Mouse (Mus musculus) forebrain, embryonic 11.5 days (tissue): ENCODE data around the gene Map6d1. TPM values are rescaled to one million over a fixed set of nuclear protein-coding genes. Genes with fewer than 3 reads are reported as not detected.

Source experiments
- ATAC-seq: fragments of 200-750 bp; cut with Nextera tagmentation; replicated peaks from 2 replicates; pipeline ENCODE4 v1.8.0; 2017; ENCODE audit warnings: moderate TSS enrichment; ENCODE audit not compliant: low FRiP score
- DNase-seq: peaks from one replicate; pipeline ENCODE4 v3.0.0-alpha.2; 2017; ENCODE audit warnings: low spot score
- H3K27ac ChIP-seq: fragments of 300-500 bp; sonication (generic); 2 replicates; pipeline ENCODE4 v1.5.1; 2014; ENCODE audit warnings: low read depth, low read length
- H3K27me3 ChIP-seq: fragments of 300-500 bp; sonication (generic); 2 replicates; pipeline ENCODE4 v1.6.1; 2014; ENCODE audit warnings: mild to moderate bottlenecking, low read length, mixed read lengths; ENCODE audit not compliant: control insufficient read depth, insufficient read depth
- H3K36me3 ChIP-seq: fragments of 300-500 bp; sonication (generic); 2 replicates; pipeline ENCODE4 v1.6.1; 2014; ENCODE audit warnings: mild to moderate bottlenecking, low read length, moderate library complexity, mixed read lengths; ENCODE audit not compliant: control insufficient read depth, insufficient read depth
- H3K4me1 ChIP-seq: fragments of 300-500 bp; sonication (generic); replicated peaks from 2 replicates; pipeline ENCODE4 v1.6.1; 2014; ENCODE audit warnings: low read length, mixed read lengths; ENCODE audit not compliant: control insufficient read depth, insufficient read depth
- H3K4me2 ChIP-seq: fragments of 300-500 bp; sonication (generic); 2 replicates; pipeline ENCODE4 v1.6.1; 2014; ENCODE audit warnings: low read depth, mild to moderate bottlenecking, low read length, moderate library complexity, mixed read lengths; ENCODE audit not compliant: severe bottlenecking
- H3K4me3 ChIP-seq: fragments of 300-500 bp; sonication (generic); 2 replicates; pipeline ENCODE4 v1.5.1; 2014; ENCODE audit warnings: low read depth, low read length
- H3K9ac ChIP-seq: fragments of 300-500 bp; sonication (generic); 2 replicates; pipeline ENCODE4 v1.6.1; 2014; ENCODE audit warnings: low read length
- H3K9me3 ChIP-seq: fragments of 300-500 bp; sonication (generic); 2 replicates; pipeline ENCODE4 v1.6.1; 2016; ENCODE audit warnings: low read length, mixed read lengths; ENCODE audit not compliant: control insufficient read depth
- WGBS: fragments of 180-500 bp; shearing (Covaris S2); extraction: QIAGEN DNeasy Blood & Tissue Kit; methylation state at CpG from one replicate; pipeline ENCODE4 v1.1.7; 2014; 5-methylcytosine and 5-hydroxymethylcytosine counted together
- polyA plus RNA-seq: library from polyadenylated mRNA; unstranded; fragments of >200 nt; fragmentation: Nextera tagmentation; extraction: Ambion mirVana; gene quantifications from 2 replicates; pipeline ENCODE4 v1.2.1, GENCODE M21; 2014

The Map6d1 gene
- 1.3 and 2.0 TPM in 2 replicates for polyA plus RNA-seq

DNA sequence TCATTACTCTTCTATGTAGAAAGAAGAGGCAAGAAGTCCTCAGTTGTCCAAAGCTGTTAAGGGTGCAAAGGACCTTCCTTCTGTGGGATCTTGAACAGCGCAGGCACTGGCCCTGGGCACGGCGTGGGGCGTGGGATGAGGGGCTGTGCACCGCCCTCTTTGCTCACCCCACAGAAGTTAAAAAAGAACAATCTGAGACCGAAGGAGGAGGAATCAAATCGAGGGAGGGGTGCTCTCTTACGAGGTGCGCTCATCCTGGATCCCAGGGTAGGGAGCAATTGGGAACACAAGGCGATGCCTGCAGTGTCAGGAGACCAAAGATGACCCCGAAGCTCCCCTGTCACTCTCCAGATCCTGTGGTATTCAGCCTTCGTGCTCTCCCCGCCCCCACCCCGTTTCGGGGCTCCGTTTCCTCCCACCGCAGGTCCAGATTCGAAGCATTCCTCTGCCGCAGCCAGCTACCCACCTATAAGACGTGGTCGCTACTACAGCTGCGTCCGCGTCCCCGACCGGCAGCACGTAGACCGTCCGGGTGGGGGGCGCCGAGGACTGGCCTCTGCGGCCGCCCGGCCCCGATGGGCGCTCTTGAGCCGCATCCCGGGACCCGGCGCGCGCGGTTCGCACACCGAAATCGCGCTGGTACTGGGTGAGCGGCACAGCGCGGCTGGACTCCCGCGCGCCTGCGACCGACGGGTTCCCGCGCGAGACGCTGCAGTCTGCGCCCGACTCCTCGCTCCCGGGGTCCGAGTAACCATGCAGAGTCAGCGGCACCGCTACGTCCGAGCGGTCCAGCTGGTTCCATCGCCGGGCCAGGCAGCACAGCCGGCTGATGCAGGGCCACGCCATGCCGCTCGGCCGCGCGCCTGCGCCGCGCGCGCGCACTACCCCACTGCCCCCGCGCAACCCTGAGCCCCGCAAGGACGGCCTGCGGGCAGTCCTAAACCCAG lies at the start of gene Map6d1:
Map6d1 (minus strand) TSS at position 891 of the 947 bp plus-strand sequence.
- Histone ChIP-seq H3K36me3 (no peaks in the 10 kb centered on the region), H3K9me3 (no peaks in the 10 kb centered on the region), H3K27me3 (no peaks in the 10 kb centered on the region), H3K4me1 (peaks cover 4% of the 10 kb centered on the region; the same call in 1 of the 2 replicates), H3K4me3 (peak within 1 kb of the TSS; percentile 68), H3K4me2 (peak within 1 kb of the TSS; percentile 86), H3K27ac (no peak within 1 kb of the TSS), H3K9ac (peak within 1 kb of the TSS; percentile 73)
- peak; percentile 81 for DNase-seq
- under 1% methylated on average over 90 of the region's 90 CpGs for WGBS
- peak; percentile 84 for ATAC-seq

DNA sequence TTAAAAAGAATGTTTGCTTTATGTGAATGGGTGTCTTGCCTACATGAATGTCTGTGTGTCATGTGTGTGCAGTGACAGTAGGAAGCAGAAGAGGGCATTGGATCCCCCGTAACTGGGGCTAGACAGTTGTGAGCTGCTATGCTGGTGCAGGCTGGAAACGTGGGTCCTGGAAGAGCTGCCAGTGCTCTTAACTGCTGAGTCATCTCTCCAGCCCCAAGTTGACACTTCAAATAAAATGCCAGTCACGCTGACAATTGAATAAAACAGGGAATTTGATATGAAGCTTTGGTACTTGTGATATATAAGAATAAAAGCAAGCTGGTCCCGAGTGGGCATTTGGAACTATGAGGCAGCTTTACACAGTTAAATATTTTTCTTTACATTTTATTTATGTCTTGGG lies 39.1 kb upstream of the Map6d1 start:
- no peaks in the 10 kb centered on the region for H3K4me1 ChIP-seq
- no peak overlapping the region for H3K4me2 ChIP-seq
- no peaks in the 10 kb centered on the region for H3K27me3 ChIP-seq
- DNase-seq (no peak), ATAC-seq (no peak)
- H3K9ac ChIP-seq, result no peak overlapping the region
- H3K36me3 ChIP-seq, result peaks cover 14% of the 10 kb centered on the region
- no peaks in the 10 kb centered on the region for H3K9me3 ChIP-seq
- no peak overlapping the region for H3K4me3 ChIP-seq
- no peak overlapping the region for H3K27ac ChIP-seq
- WGBS, result 93% methylated on average over 4 of the region's 4 CpGs

GRCm38 (mm10) chr16:20279395-20279794 lies 38.2 kb upstream of the Map6d1 start:
- DNase-seq, result no peak
- Histone ChIP-seq H3K4me2 (no peak overlapping the region), H3K36me3 (peaks cover 14% of the 10 kb centered on the region), H3K9ac (no peak overlapping the region), H3K4me3 (no peak overlapping the region), H3K27me3 (no peaks in the 10 kb centered on the region), H3K9me3 (no peaks in the 10 kb centered on the region), H3K4me1 (no peaks in the 10 kb centered on the region), H3K27ac (no peak overlapping the region)
- 94% methylated on average over 5 of the region's 5 CpGs for WGBS
- no peak for ATAC-seq

DNA sequence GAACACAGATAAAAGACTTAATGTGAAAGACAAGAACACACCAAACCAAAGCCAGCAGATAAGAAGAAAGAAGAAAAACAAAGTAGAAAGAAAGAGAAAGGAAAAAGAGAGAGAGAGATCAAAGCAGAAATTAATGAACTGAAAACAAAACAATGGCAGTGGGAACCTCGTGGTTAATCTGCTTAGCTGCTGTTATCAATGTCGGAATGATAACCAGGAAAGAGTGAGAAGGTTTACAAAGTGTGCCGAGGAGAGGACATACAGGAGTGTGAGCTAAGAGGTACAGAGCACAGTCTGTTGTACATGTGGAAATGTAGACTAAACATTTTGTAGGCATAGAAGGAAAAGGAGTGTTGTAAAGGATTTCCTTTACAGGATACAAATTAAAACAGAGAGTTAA lies 31.8 kb upstream of the Map6d1 start:
- 30% methylated on average over 3 of the region's 3 CpGs for WGBS
- H3K9ac ChIP-seq, result no peak overlapping the region
- no peak overlapping the region for H3K4me3 ChIP-seq
- no peaks in the 10 kb centered on the region for H3K27me3 ChIP-seq
- H3K27ac ChIP-seq, result no peak overlapping the region
- ATAC-seq (no peak), DNase-seq (no peak)
- H3K4me2 ChIP-seq, result no peak overlapping the region
- no peaks in the 10 kb centered on the region for H3K9me3 ChIP-seq
- H3K4me1 ChIP-seq, result no peaks in the 10 kb centered on the region
- peaks cover 1% of the 10 kb centered on the region; the same call in 1 of the 2 replicates for H3K36me3 ChIP-seq

DNA sequence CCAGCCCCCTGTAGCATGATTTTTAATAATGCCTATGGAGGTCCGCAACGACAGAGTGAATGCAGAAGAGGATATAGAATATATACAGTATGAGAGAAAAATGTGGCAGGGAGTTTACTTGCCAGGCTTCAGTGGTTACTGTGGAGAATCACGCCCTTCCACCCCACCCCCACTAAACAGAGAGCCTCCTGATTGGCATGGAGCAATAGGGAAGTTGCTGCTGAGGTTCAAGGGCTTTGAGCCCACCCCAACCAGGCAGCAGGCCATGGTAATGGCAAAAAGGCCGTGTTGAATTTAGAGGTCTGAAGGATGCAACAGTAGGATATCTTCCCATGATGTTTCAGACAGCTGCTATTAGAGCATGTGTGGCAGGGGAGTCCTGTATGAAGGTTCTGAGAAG lies 30.2 kb upstream of the Map6d1 start:
- Histone ChIP-seq H3K4me3 (no peak overlapping the region), H3K36me3 (no peaks in the 10 kb centered on the region)
- 76% methylated on average over 4 of the region's 4 CpGs for WGBS

DNA sequence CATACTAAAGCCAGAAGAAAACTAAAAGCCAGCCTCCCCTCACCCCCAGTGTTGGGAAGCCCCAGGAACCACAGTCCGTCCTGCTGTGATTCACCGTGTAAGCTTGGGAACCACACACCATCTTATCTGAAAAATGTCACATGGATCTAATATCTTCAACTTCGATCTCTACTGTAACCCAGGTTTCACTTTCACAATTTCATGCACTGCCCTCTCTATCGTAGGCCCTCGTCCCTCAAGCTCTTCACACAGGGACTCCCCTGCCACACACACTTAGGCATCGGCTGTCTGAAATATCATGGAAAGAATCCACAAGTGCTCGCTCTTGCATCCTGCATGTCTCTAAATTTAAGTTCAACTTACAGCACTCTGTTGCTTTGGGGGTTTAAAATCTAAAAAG lies 23.9 kb upstream of the Map6d1 start:
- Histone ChIP-seq H3K9me3 (no peaks in the 10 kb centered on the region), H3K4me1 (no peaks in the 10 kb centered on the region), H3K27ac (no peak overlapping the region), H3K36me3 (no peaks in the 10 kb centered on the region), H3K27me3 (no peaks in the 10 kb centered on the region), H3K4me2 (no peak overlapping the region), H3K4me3 (no peak overlapping the region), H3K9ac (no peak overlapping the region)
- WGBS, result 85% methylated on average over 7 of the region's 7 CpGs
- ATAC-seq (no peak), DNase-seq (no peak)

More for the DNA sequence above, 30.2 kb upstream of the Map6d1 start:
- Histone ChIP-seq H3K4me1 (no peaks in the 10 kb centered on the region), H3K9ac (no peak overlapping the region), H3K9me3 (no peaks in the 10 kb centered on the region), H3K4me2 (no peak overlapping the region), H3K27me3 (no peaks in the 10 kb centered on the region), H3K27ac (no peak overlapping the region)
- no peak for ATAC-seq
- no peak for DNase-seq

DNA sequence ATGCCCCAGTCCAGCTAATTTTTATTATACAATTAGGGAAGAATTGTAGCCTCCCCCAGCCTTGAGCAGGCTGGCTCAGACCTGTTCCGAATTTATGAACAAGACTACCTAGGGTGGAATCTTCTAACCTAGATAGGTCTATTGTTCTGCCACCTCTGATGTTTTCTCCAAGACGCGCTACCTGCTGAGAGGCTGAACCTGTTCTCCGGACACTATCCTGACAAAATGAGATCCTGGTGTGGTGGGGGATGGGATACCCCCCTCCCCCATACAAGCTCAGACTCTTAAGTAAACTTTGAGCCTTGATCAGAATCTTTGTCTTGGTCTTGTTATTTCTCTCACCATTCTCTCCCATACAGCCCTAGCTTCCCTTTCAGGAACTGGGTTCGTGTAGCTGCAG lies 16.8 kb upstream of the Map6d1 start:
- H3K4me2 ChIP-seq, result no peak overlapping the region
- H3K27me3 ChIP-seq, result no peaks in the 10 kb centered on the region
- no peaks in the 10 kb centered on the region for H3K4me1 ChIP-seq
- no peak overlapping the region for H3K4me3 ChIP-seq
- no peak for DNase-seq
- no peak overlapping the region for H3K27ac ChIP-seq
- H3K36me3 ChIP-seq, result no peaks in the 10 kb centered on the region
- no peak for ATAC-seq
- H3K9ac ChIP-seq, result no peak overlapping the region
- H3K9me3 ChIP-seq, result no peaks in the 10 kb centered on the region
- WGBS, result 84% methylated on average over 5 of the region's 5 CpGs

DNA sequence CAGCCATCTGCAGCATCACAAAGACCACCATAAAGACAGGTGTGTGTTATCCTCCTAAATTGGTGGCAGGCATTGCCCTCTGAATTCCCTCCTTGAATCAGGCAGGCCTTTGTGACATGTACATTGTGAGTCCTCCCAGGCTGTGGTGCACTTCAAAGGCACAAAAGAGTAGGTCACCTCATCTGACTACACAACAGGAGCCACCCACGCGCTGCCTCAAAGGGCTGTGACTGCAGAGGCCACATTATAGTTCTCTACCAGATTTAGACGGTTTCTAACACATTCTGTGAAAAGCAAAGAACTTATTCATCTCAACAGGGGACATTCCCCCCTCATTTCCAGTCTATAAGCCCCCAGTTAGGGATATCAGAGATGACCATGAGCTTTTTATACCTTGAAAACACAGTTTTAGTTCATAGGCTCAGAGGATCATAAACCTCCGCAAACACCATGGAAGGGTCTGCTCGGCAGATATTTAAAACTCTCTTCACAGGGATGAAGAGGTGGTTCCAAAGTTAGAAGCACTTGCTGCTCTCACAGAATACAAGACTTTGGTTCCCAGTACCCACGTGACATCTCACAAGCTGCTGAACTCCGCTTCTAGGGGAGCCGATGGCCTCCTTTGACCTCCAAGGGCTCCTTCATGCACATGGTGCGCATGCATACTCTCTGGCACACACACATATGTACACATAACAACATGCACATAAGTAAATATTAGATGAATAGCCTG lies 7.5 kb upstream of the Map6d1 start:
- Histone ChIP-seq H3K27ac (no peak overlapping the region), H3K9ac (no peak overlapping the region), H3K27me3 (no peaks in the 10 kb centered on the region), H3K36me3 (no peaks in the 10 kb centered on the region), H3K4me2 (no peak overlapping the region), H3K4me3 (no peak overlapping the region), H3K9me3 (no peaks in the 10 kb centered on the region), H3K4me1 (no peaks in the 10 kb centered on the region)
- DNase-seq, result no peak
- ATAC-seq, result no peak
- WGBS, result 83% methylated on average over 9 of the region's 9 CpGs
